Mouse (Mus musculus): ENCODE results near the gene S1pr2.
"Not testable (repeated sequence)": the region's sequence is repeated elsewhere in the genome, so short reads cannot be mapped to it uniquely, and the experiment has no call there.

The S1pr2 gene

GRCm38 (mm10) chr9:20976216-20976960, at the start of gene S1pr2:
TSS of gene S1pr2 (minus strand) at chr9:20976781.
- peak; percentile 91 for DNase-seq (ENCODE audit: extremely low spot score)

- no peak for DNase-seq (ENCODE audit: extremely low spot score)
These were observed 48.8 kb upstream of the S1pr2 start for GRCm38 (mm10) chr9:21025258-21025810.

GRCm38 (mm10) chr9:21022726-21023125, 46.1 kb upstream of the S1pr2 start:
- DNase-seq (ENCODE audit: extremely low spot score): no peak

- DNase-seq (ENCODE audit: extremely low spot score): no peak
These were observed 45.7 kb upstream of the S1pr2 start for GRCm38 (mm10) chr9:21022288-21022687.

GRCm38 (mm10) chr9:21021363-21021762, 44.8 kb upstream of the S1pr2 start:
- DNase-seq (ENCODE audit: extremely low spot score): no peak

GRCm38 (mm10) chr9:21018600-21018999, 42.0 kb upstream of the S1pr2 start:
- DNase-seq (ENCODE audit: extremely low spot score): no peak

GRCm38 (mm10) chr9:21017177-21017575, 40.6 kb upstream of the S1pr2 start:
- no peak for DNase-seq (ENCODE audit: extremely low spot score)

- peak; percentile 22 for DNase-seq (ENCODE audit: extremely low spot score)
These were observed 40.0 kb upstream of the S1pr2 start for GRCm38 (mm10) chr9:21016331-21017176.

DNA sequence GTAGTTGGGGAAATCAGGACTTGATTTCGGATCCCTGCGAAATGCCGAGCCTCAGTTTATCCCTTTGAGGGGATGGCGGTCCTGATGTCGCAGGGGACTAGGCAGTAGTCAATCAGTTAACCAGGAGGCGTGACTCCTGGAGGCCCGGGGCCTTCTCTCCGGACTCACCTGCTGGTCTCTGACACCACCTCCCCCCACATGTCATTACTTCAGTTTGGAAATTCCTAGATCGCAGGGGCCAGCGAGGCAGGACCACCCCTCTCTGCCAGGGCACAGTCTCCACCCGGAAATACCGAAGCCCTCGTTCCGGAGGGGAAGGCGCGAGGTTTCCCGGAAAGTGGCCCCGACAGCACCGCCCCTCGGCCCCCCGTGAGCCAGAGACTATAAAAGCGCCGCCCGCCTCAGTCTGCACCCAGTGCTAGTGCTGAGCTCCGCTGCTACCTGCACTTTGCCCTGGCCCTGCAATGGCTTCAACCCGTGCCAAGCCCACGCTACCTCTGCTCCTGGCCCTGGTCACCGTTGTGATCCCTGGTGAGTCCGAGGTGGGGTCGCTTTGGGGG, 39.1 kb upstream of the S1pr2 start, which contains the start of gene Icam1:
Icam1 (plus strand) TSS at position 415 of the 560 bp plus-strand sequence.
- peak; percentile 29 for DNase-seq (ENCODE audit: extremely low spot score)

DNA sequence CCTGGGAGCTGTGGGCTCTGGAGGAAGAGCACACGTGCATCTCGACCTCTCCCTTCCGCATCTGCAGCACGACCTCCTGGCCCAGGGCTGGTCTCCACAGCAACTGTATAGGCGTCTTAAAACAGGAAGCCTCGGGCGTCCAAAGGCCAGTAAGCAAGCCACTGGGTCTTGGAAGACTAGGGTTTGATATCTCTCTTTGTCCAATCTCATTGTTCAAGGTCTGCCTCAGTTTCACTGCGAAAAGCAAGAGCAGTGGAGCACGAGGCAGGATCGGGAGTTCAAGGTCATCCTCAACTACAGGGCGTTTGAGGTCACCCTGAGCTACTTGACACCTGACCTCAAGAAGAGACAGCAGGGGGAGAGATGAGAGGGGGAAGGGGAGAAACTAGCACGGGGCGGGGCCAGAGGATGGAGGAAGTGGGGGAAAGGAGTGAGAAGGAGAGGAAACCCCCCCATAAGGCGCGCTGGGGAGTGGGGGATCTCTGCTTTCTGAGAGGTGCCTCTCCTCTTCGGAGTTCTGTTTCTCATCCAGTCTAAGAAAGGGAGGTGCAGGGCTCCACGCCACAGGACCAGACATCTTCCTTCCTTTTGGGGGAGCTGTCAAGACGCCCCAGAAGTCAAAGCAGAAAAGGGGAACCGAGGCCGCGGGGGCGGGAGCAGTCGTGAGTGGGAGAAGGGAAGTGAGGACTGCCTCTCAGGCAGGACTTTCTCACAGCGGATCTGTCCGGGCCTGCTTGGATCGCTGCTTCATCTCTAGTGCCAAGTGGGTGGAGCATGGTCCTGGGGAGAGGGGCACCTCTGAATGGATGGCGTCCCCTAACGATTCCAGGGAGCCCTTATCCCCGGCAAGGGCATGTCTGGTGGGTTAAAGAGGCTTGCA, 38.4 kb upstream of the S1pr2 start:
- peak; percentile 27 for DNase-seq (ENCODE audit: extremely low spot score)

DNA sequence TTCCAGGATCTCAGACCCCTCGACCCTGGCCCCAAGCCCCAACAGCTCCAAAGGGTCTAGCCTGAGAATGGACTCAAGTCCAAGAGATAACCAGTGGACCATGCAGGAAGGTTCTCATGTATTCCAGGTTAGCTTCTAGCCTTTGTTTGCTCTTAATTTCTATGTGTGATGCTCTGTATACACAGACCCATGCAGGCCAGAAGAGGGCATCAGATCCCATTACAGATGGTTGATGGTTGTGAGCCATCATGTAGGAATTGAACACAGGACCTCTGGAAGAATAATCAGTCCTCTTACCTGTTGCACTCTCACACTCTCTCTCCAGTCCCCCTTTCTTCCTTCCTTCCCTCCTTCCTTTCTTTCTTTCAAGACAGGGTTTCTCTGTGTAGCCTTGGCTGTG, 35.8 kb upstream of the S1pr2 start:
- no peak for DNase-seq (ENCODE audit: extremely low spot score)

GRCm38 (mm10) chr9:21011846-21012312, 35.3 kb upstream of the S1pr2 start:
- DNase-seq (ENCODE audit: extremely low spot score): no peak

- DNase-seq (ENCODE audit: extremely low spot score): not testable (repeated sequence)
These were observed 34.5 kb upstream of the S1pr2 start for GRCm38 (mm10) chr9:21010939-21011541.

GRCm38 (mm10) chr9:21010362-21010761, 33.8 kb upstream of the S1pr2 start:
- no peak for DNase-seq (ENCODE audit: extremely low spot score)

- no peak for DNase-seq (ENCODE audit: extremely low spot score)
These were observed 31.4 kb upstream of the S1pr2 start for GRCm38 (mm10) chr9:21008007-21008406.

- DNase-seq (ENCODE audit: extremely low spot score): no peak
These were observed 30.9 kb upstream of the S1pr2 start for GRCm38 (mm10) chr9:21007313-21007952.

DNA sequence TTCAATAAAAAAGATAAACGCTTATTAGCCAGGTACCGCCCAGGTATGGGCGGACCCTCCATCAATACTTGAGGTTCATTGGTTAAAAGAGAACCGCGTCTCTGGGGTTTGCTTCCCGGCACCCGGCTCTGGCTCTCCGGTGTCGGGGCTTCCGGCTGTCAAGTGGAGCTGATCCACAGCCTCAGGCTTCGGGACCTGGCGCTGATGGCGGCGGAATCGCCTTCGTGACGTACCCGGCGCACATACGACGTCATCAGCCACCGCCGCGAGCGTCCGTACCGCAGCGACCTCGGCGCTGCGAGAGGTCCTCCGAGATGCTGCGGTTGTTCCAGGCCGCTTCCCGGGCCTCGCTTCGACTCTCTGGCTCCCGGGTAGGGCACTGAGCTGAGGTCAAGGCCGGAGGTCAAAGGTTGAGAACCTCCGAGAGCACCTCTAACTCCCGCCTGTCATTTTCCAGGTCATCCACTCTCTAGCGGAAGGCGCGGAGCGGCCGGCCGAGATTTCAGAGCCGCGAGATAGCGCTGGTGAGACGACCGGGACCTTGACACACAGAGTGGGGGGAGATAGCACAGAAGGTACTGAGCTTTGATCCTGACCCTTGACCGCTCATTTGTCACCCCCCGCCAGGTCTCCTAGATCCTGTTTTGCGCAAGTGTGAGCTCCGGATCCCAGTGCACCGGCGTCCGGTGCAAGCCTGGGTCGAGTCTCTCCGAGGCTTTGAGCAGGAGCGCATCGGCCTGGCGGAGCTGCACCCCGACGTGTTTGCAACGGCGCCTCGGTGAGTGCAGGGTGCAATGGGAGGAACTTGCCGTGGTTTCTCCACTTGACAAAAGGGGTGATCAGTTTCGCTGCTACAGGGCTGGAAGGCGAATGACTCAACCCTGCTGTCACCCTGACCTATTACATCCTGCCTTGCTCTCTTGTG, 26.3 kb upstream of the S1pr2 start, which contains the start of gene Mrpl4:
Mrpl4 (plus strand) TSS at position 112 of the 925 bp plus-strand sequence.
- peak; percentile 93 for DNase-seq (ENCODE audit: extremely low spot score)

GRCm38 (mm10) chr9:21002270-21002626, 25.7 kb upstream of the S1pr2 start:
- DNase-seq (ENCODE audit: extremely low spot score): no peak

- DNase-seq (ENCODE audit: extremely low spot score): no peak
These were observed 25.1 kb upstream of the S1pr2 start for GRCm38 (mm10) chr9:21001651-21002200.
